Mouse (Mus musculus) olfactory bulb, adult 2 months (tissue): ENCODE results near the gene Plekhm1.

Source experiments
- CTCF ChIP-seq: fragments of 200-500 bp; IDR thresholded peaks from 2 replicates; pipeline ENCODE4 v1.5.1; 2012; ENCODE audit warnings: low read depth, mild to moderate bottlenecking, low read length, moderate library complexity; ENCODE audit not compliant: insufficient read depth
- POLR2A ChIP-seq: fragments of 200-500 bp; IDR thresholded peaks from 2 replicates; pipeline ENCODE4 v1.6.1; 2012; ENCODE audit warnings: mild to moderate bottlenecking, low read depth, low read length, moderate library complexity; ENCODE audit not compliant: insufficient read depth

- no peak for TF ChIP-seq CTCF
- TF ChIP-seq POLR2A, result no peak
Observed at GRCm38 (mm10) chr11:103320646-103321045, 91.8 kb downstream of the Plekhm1 start.
